Mouse (Mus musculus): ENCODE results near the gene Crispld2.

- no peak for TF ChIP-seq POLR2A (IDR thresholded peaks at IDR 0.05; ENCODE audit: extremely low read depth, insufficient read depth, low read length)
- TF ChIP-seq CTCF (IDR thresholded peaks at IDR 0.05; ENCODE audit: extremely low read depth, insufficient read depth, low read length) = no peak
Observed at GRCm38 (mm10) chr8:120004705-120005381, 12.6 kb downstream of the Crispld2 start.

All from cortical plate, adult 2 months (tissue).